Mouse (Mus musculus) kidney, postnatal 10 days (tissue): Measurements from ENCODE around the gene Mib2.

Experiments used
- DNase-seq: peaks from one replicate; pipeline ENCODE4 v3.0.0; 2021; ENCODE audit warnings: mixed read lengths

The Mib2 gene

GRCm38 (mm10) chr4:155611860-155612259, 57.1 kb downstream of the Mib2 start:
- no peak for DNase-seq

- DNase-seq: no peak
Observed at GRCm38 (mm10) chr4:155606825-155607224, 62.2 kb downstream of the Mib2 start.

GRCm38 (mm10) chr4:155605132-155605531, 63.9 kb downstream of the Mib2 start:
- DNase-seq: no peak
